Mouse (Mus musculus) frontal cortex, postnatal 25 days (tissue): Measurements from ENCODE around the gene Ubn2.
"Not testable (repeated sequence)": the region's sequence is repeated elsewhere in the genome, so short reads cannot be mapped to it uniquely, and the experiment has no call there.

Source experiments
- DNase-seq, 2 experiments: peaks; one replicate each; pipeline ENCODE4 v3.0.0; 2022; ENCODE audit warnings: low spot score in 2 of 2

Ubn2 gene

GRCm38 (mm10) chr6:38533428-38534405 lies 100.0 kb downstream of the Ubn2 start, which contains the start of gene Fmc1:
Gene Fmc1, plus strand, starts transcription at chr6:38533502.
- peak; percentile 95 to 97 for DNase-seq

- peak; percentile 93 to 98 for DNase-seq
Measured at GRCm38 (mm10) chr6:38534640-38535365, 101.1 kb downstream of the Ubn2 start.

- no peak for DNase-seq
Measured at GRCm38 (mm10) chr6:38535366-38535690, 101.6 kb downstream of the Ubn2 start.

- no peak for DNase-seq
Measured at GRCm38 (mm10) chr6:38535788-38536187, 102.0 kb downstream of the Ubn2 start.

GRCm38 (mm10) chr6:38544141-38544540 lies 110.4 kb downstream of the Ubn2 start:
- not testable (repeated sequence) for DNase-seq

- not testable (repeated sequence) for DNase-seq
Measured at GRCm38 (mm10) chr6:38547005-38547404, 113.3 kb downstream of the Ubn2 start.

- no peak for DNase-seq
Measured at GRCm38 (mm10) chr6:38547707-38548106, 114.0 kb downstream of the Ubn2 start.

GRCm38 (mm10) chr6:38548595-38548994 lies 114.8 kb downstream of the Ubn2 start:
- not testable (repeated sequence) for DNase-seq

GRCm38 (mm10) chr6:38549840-38550239 lies 116.1 kb downstream of the Ubn2 start:
- not testable (repeated sequence) for DNase-seq

GRCm38 (mm10) chr6:38550250-38551061 lies 116.7 kb downstream of the Ubn2 start:
- DNase-seq = peak in 1 of 2 experiments; percentile 73

- DNase-seq = peak; percentile 73 to 84
Measured at GRCm38 (mm10) chr6:38551062-38551988, 117.6 kb downstream of the Ubn2 start, which contains the start of gene Luc7l2. Gene Luc7l2, plus strand, starts transcription at chr6:38551334.

- DNase-seq = peak; percentile 91 to 96
Measured at GRCm38 (mm10) chr6:38551989-38552635, 118.4 kb downstream of the Ubn2 start.

GRCm38 (mm10) chr6:38552636-38553000 lies 118.9 kb downstream of the Ubn2 start:
- no peak for DNase-seq
